Mouse (Mus musculus) CH12F3 (cell line): ENCODE results near the gene Sec1.

Experiments
- in situ Hi-C: fragments of 300-500 bp; cut with MboI; formaldehyde crosslinking; loops from 2 replicates; pipeline ENCODE4 v1.14.3; 2020; ENCODE audit warnings: low sequenced_read_pairs

Gene Sec1

GRCm38 (mm10) chr7:45643441-45644178 lies 50.6 kb downstream of the Sec1 start:
- in situ Hi-C loops: no loop called here

GRCm38 (mm10) chr7:45642503-45643255 lies 51.5 kb downstream of the Sec1 start:
- in situ Hi-C loops: no loop called here

GRCm38 (mm10) chr7:45642083-45642482 lies 52.1 kb downstream of the Sec1 start:
- in situ Hi-C loops: no loop called here

- in situ Hi-C loops: no loop called here
Observed at GRCm38 (mm10) chr7:45641391-45642040, 52.7 kb downstream of the Sec1 start.

GRCm38 (mm10) chr7:45640191-45640957 lies 53.8 kb downstream of the Sec1 start:
- in situ Hi-C loops: no loop called here

GRCm38 (mm10) chr7:45639561-45640027 lies 54.6 kb downstream of the Sec1 start, which contains the start of gene Mamstr:
TSS of gene Mamstr (plus strand) at chr7:45639977.
- in situ Hi-C loops: no loop called here

- in situ Hi-C loops: no loop called here
Observed at GRCm38 (mm10) chr7:45638623-45639401, 55.4 kb downstream of the Sec1 start.

- in situ Hi-C loops: no loop called here
Observed at GRCm38 (mm10) chr7:45637710-45638109, 56.5 kb downstream of the Sec1 start.

- in situ Hi-C loops: no loop called here
Observed at GRCm38 (mm10) chr7:45635711-45636688, 58.2 kb downstream of the Sec1 start.

GRCm38 (mm10) chr7:45634946-45635681 lies 59.1 kb downstream of the Sec1 start:
- in situ Hi-C loops: no loop called here

GRCm38 (mm10) chr7:45632499-45632898 lies 61.7 kb downstream of the Sec1 start:
- in situ Hi-C loops: no loop called here

GRCm38 (mm10) chr7:45630064-45630907 lies 63.9 kb downstream of the Sec1 start:
- in situ Hi-C loops: no loop called here

- in situ Hi-C loops: no loop called here
Observed at GRCm38 (mm10) chr7:45628364-45629294, 65.6 kb downstream of the Sec1 start.
